Mouse (Mus musculus) intestine, embryonic 14.5 days (tissue): ENCODE measurements around the gene Actn1. TPM values are rescaled to one million over a fixed set of nuclear protein-coding genes. Genes with fewer than 3 reads are reported as not detected.
A peak's percentile ranks its signal among the peaks of the same experiment; 100 is the strongest.

ENCODE experiments used
- ATAC-seq: fragments of 200-750 bp; cut with Nextera tagmentation; replicated peaks from 2 replicates; pipeline ENCODE4 v1.8.0; 2017; ENCODE audit warnings: low read depth, moderate number of reproducible peaks, moderate TSS enrichment, moderate library complexity; ENCODE audit not compliant: low FRiP score, low TSS enrichment
- DNase-seq: peaks from one replicate; pipeline ENCODE4 v3.0.0-alpha.2; 2018; ENCODE audit warnings: low spot score
- H3K27ac ChIP-seq: fragments of 300-500 bp; sonication (generic); 2 replicates; pipeline ENCODE4 v1.5.1; 2014; ENCODE audit warnings: low read depth, mild to moderate bottlenecking, control low read depth
- H3K27me3 ChIP-seq: fragments of 300-500 bp; sonication (generic); replicated peaks from 2 replicates; pipeline ENCODE4 v1.6.1; 2014; ENCODE audit warnings: low read length, control low read depth; ENCODE audit not compliant: control insufficient read depth, insufficient read depth
- H3K36me3 ChIP-seq: fragments of 300-500 bp; sonication (generic); 2 replicates; pipeline ENCODE4 v1.6.1; 2014; ENCODE audit warnings: low read length, control low read depth; ENCODE audit not compliant: control insufficient read depth, insufficient read depth
- H3K4me1 ChIP-seq: fragments of 300-500 bp; sonication (generic); replicated peaks from 2 replicates; pipeline ENCODE4 v1.6.1; 2014; ENCODE audit warnings: low read length, control low read depth, mixed read lengths; ENCODE audit not compliant: control insufficient read depth, insufficient read depth
- H3K4me2 ChIP-seq: fragments of 300-500 bp; sonication (generic); 2 replicates; pipeline ENCODE4 v1.6.1; 2014; ENCODE audit warnings: low read length
- H3K4me3 ChIP-seq: fragments of 300-500 bp; sonication (generic); 2 replicates; pipeline ENCODE4 v1.5.1; 2014; ENCODE audit warnings: low read depth, low read length, control low read depth, mixed read lengths
- H3K9ac ChIP-seq: fragments of 300-500 bp; sonication (generic); 2 replicates; pipeline ENCODE4 v1.6.1; 2014; ENCODE audit warnings: mild to moderate bottlenecking, low read length
- H3K9me3 ChIP-seq: fragments of 300-500 bp; sonication (generic); 2 replicates; pipeline ENCODE4 v1.6.1; 2016; ENCODE audit warnings: low read length, control low read depth; ENCODE audit not compliant: control insufficient read depth
- WGBS: fragments of 180-500 bp; shearing (Covaris S2); extraction: QIAGEN DNeasy Blood & Tissue Kit; methylation state at CpG from one replicate; pipeline ENCODE4 v1.1.7; 2014; 5-methylcytosine and 5-hydroxymethylcytosine counted together
- polyA plus RNA-seq: library from polyadenylated mRNA; unstranded; fragments of >200 nt; fragmentation: Nextera tagmentation; extraction: Ambion mirVana; gene quantifications from 2 replicates; pipeline ENCODE4 v1.2.1, GENCODE M21; 2014

Actn1 gene
- polyA plus RNA-seq, 1 experiment from 2014 or later: 68.6 TPM

DNA sequence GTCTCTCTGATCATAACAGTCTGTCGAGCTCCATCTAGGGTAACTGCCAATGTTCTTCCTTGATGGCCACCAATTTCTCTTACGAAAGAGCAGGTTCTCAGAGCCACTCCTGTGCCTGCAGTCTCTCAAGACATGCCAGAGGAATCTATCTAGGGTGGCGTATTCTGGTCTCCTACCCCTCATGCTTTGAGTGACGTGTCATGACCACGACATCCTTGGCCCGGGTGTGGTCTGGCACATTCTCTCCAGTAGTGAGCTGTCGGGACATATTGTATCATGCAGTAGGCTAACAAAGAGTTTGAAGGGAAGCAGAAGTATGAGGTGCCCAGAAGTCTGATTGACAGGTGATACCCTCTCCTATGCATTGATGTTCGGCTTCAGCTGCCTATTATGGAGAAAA lies 119.2 kb downstream of the Actn1 start:
- ATAC-seq (no peak), DNase-seq (no peak)
- no peak overlapping the region for H3K9ac ChIP-seq
- 83% methylated on average over 8 of the region's 8 CpGs for whole genome bisulfite sequencing
- no peaks in the 10 kb centered on the region for H3K36me3 ChIP-seq
- 0 out of 2 replicates have a peak, but pooled peaks cover 8% of the 10 kb centered on the region for H3K4me1 ChIP-seq
- H3K4me2 ChIP-seq: no peak overlapping the region
- H3K27ac ChIP-seq: no peak overlapping the region
- no peak overlapping the region for H3K4me3 ChIP-seq
- H3K27me3 ChIP-seq: no peaks in the 10 kb centered on the region
- H3K9me3 ChIP-seq: no peaks in the 10 kb centered on the region

DNA sequence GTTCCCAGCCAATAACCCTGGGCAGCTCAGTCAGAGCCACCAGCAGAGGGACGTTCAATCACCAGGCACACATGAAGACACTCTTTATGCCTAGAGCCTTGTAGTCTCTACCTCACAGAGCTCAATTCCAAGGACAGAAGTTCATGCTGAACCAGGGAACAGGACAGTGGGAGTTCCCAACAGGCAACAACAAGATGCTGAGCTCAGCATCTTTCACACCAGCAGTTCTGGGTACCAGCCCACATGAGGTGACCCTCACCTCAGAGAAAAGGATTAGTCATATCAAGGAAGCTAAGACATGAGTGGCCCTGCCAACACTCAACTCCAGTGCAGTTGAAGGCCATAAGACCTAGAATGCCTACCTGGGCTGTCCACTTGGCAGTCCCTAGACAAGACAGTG lies 122.4 kb downstream of the Actn1 start:
- ATAC-seq (no peak), DNase-seq (no peak)
- H3K9ac ChIP-seq: no peak overlapping the region
- H3K36me3 ChIP-seq: no peaks in the 10 kb centered on the region
- 0 out of 2 replicates have a peak, but pooled peaks cover 4% of the 10 kb centered on the region for H3K4me1 ChIP-seq
- WGBS: 70% methylated on average over 1 of the region's 1 CpGs
- no peaks in the 10 kb centered on the region for H3K9me3 ChIP-seq
- no peaks in the 10 kb centered on the region for H3K27me3 ChIP-seq
- no peak overlapping the region for H3K4me3 ChIP-seq
- H3K4me2 ChIP-seq: no peak overlapping the region
- no peak overlapping the region for H3K27ac ChIP-seq

DNA sequence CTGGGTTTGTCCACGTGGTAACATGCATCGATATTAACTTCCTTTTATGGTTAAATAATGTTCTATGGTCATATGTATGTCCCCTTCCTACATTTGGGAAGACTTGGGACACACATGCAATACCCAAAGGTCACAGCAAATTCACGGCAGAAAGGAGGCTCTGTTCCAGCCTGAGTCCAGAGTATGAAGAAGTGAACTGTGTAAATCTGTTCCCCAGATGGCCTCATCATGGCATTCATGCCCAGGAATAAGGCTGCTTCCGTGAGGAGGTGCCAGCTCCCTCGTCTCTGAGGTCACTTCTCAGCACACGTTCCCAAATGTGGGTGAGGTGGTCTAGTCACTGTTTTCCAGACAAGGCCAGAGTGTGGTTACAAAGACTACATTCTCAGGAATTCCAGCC lies 122.9 kb downstream of the Actn1 start:
- no peak overlapping the region for H3K4me3 ChIP-seq
- ATAC-seq (no peak), DNase-seq (no peak)
- no peak overlapping the region for H3K27ac ChIP-seq
- 80% methylated on average over 6 of the region's 6 CpGs for WGBS
- H3K36me3 ChIP-seq: no peaks in the 10 kb centered on the region
- no peaks in the 10 kb centered on the region for H3K27me3 ChIP-seq
- H3K4me2 ChIP-seq: no peak overlapping the region
- 0 out of 2 replicates have a peak, but pooled peaks cover 4% of the 10 kb centered on the region for H3K4me1 ChIP-seq
- no peak overlapping the region for H3K9ac ChIP-seq
- H3K9me3 ChIP-seq: no peaks in the 10 kb centered on the region

DNA sequence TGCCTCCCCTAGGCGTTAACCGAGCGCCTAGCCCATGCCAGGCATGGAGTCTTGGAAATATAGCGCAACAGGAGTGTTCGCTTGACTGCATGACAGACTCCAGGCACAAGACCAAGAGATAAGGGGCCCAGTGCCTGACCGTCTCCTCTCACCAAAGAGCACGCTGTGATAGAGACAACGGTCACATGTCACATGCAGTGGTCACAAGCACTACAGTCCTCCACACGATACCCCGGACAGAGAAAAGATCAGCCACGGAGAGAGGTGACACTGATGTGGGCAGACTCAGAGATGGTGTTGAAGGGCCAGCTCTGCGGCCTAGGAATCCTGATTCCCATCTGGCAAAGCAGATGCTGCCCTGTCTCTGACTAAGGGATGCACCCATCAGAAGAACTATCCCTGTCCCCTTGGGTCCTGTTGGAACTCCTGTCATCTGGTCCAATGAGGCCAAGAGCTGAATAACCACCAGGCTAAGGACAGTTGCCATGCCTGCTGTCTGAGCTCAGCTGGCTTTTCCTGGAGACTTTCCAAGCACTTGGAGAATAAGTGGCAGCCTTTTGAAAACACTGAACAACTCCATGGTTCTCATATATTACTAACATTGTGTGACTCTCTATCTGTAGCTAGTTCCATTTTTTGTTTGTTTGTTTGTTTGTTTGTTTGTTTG lies 123.8 kb downstream of the Actn1 start:
- H3K27me3 ChIP-seq: no peaks in the 10 kb centered on the region
- no peak overlapping the region for H3K4me3 ChIP-seq
- no peak for ATAC-seq
- H3K4me1 ChIP-seq: peaks cover 10% of the 10 kb centered on the region
- no peaks in the 10 kb centered on the region for H3K9me3 ChIP-seq
- no peak overlapping the region for H3K9ac ChIP-seq
- no peaks in the 10 kb centered on the region for H3K36me3 ChIP-seq
- H3K4me2 ChIP-seq: no peak overlapping the region
- 87% methylated on average over 12 of the region's 12 CpGs for WGBS
- DNase-seq: no peak
- no peak overlapping the region for H3K27ac ChIP-seq

DNA sequence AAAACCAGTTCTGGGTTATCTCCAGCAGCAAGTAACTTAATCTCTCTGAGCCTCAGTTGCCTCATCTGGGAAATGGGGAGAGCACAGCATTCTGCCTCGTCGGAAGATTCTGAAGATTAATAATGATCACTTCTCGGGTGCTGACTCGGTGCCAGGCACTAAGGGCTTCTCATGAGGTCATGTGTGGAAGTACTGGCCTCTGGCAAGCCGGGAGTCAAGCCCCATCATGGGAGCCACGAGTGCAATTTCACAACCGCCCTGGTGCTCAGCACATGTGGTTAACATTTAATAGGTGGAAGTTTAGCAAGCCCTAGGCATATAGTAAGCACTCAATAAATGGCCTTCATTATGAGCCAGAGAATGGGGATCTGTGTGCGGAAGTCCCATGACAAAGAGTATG lies 125.0 kb downstream of the Actn1 start:
- Histone ChIP-seq H3K4me1 (peaks cover 19% of the 10 kb centered on the region), H3K9ac (no peak overlapping the region), H3K36me3 (no peaks in the 10 kb centered on the region), H3K27ac (no peak overlapping the region), H3K27me3 (no peaks in the 10 kb centered on the region), H3K4me3 (no peak overlapping the region), H3K4me2 (no peak overlapping the region), H3K9me3 (no peaks in the 10 kb centered on the region)
- WGBS: 83% methylated on average over 8 of the region's 8 CpGs
- DNase-seq (no peak), ATAC-seq (no peak)

DNA sequence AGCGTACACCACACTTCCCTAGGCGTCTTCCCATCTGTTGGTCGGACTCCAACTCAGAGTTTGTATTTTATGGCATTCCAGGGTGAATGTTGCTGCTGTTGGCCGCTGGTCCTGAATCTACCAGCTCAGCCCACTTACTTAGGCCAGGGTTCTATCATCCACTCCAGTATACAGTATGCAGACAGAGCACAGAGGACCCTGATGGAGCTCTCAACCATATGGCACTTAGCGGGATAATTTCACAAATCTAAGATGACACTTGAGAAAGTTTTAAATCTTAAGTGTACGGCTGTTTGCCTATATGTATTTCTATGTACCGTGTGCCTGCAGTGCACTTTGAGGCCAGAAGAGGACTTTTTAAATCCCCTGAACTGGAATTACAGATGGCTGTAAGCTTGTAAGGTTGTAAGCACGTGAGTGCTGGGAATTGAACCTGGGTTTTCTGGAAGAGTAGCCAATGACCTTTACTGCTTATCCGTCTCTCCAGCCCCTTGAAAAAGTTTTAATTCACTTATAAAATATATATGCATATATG lies 127.1 kb downstream of the Actn1 start:
- ATAC-seq (peak; percentile 42), DNase-seq (no peak)
- 39% methylated on average over 9 of the region's 9 CpGs for WGBS
- Histone ChIP-seq H3K4me1 (peaks cover 31% of the 10 kb centered on the region), H3K4me2 (0 out of 2 replicates have a peak overlapping the region, but pooled peaks have one; percentile 71), H3K36me3 (no peaks in the 10 kb centered on the region), H3K4me3 (peak overlapping the region; percentile 52; the same call in 1 of the 2 replicates), H3K9me3 (no peaks in the 10 kb centered on the region), H3K9ac (no peak overlapping the region), H3K27me3 (no peaks in the 10 kb centered on the region), H3K27ac (peak overlapping the region; percentile 97)

DNA sequence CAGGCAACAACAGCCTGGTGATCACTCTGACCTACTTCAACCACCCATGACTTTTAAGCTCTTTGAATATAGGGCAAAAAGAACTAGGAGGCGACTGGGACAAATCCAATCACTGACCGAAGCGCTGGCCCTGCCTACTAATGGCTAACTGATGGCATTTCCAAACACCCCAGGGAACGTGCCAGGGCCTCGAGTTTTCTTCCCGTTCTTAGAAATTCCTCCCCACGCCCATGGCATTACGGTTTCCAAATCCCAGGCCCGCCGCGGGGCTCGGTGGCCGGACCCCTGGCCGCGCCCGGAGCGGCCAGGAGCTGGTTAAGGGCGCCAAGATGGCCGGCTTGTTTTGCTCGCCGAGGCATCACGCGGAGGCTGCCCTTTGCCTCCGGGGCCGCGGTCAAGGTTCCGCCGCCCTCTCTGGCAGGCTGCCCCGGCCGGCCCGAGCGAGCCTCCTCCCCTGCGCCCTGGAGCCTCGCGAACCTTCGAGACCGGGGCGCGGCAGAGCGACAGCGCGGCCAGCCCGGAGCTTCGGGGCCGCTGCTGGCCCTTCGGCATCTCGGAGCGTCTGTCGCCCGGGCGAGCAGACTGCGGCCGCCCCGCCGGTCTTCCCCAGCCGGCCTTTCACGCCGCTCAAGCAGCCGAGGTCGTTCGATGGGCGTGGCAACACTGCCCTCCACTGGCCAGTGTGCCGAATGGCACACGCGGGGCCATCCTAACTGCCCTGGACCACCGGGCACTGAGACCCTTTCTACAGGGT lies 127.7 kb downstream of the Actn1 start:
- no peaks in the 10 kb centered on the region for H3K9me3 ChIP-seq
- H3K9ac ChIP-seq: peak overlapping the region; percentile 87
- H3K4me2 ChIP-seq: peak overlapping the region; percentile 71
- DNase-seq: peak; percentile 93
- H3K36me3 ChIP-seq: no peaks in the 10 kb centered on the region
- H3K27me3 ChIP-seq: no peaks in the 10 kb centered on the region
- H3K4me3 ChIP-seq: peak overlapping the region; percentile 52
- 2% methylated on average over 65 of the region's 66 CpGs for WGBS
- H3K27ac ChIP-seq: peak overlapping the region; percentile 97
- peak; percentile 82 for ATAC-seq
- H3K4me1 ChIP-seq: peaks cover 31% of the 10 kb centered on the region

DNA sequence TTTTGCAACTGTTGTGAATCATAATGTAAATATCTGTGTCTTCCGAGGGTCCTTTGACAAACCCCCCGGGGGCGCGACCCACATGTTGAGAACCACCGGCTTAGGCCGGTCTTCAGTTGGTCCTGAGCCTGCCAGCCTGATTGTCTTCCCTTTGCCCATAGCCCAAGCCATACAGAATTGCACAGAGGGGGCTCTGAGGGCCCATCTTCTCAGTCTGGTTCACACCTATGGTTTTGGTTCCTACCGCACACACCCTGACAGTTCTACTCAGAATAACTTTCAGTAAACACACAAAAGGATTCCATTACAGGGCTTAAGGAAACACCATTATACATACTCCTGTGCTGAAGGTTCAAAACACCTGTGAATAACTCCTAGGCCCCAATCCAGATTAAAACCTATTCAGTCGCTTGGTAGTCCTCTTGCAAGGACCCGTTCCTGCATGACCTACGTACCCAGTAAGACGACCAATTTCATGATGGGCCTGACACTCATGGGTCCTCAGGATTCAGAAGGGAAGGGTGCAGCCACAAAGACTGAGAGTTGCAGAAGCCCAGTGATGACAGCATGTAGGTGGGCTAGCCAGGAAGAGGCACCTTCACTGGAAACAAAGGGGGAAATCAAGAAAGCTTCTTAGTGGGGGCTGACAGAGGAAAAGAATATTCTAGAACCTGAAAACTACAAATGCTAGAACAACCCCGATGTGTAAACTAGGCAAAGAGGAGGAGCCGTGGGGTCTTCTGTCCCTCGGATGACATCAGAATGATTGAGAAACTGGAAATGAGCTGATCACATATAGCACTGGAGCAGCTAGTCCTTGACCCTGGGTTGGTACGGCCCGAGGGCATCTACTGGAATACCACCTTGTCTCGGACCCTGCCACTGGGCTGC lies 128.6 kb downstream of the Actn1 start:
- Histone ChIP-seq H3K27me3 (no peaks in the 10 kb centered on the region), H3K4me3 (peak overlapping the region; percentile 52), H3K27ac (peak overlapping the region; percentile 97), H3K36me3 (no peaks in the 10 kb centered on the region), H3K4me1 (peaks cover 31% of the 10 kb centered on the region), H3K4me2 (peak overlapping the region; percentile 71), H3K9me3 (0 out of 2 replicates have a peak, but pooled peaks cover under 1% of the 10 kb centered on the region), H3K9ac (peak overlapping the region; percentile 87)
- no peak for DNase-seq
- ATAC-seq: no peak
- 47% methylated on average over 17 of the region's 17 CpGs for WGBS
